Mouse (Mus musculus): ENCODE data around the gene Rps6ka2.
"Not testable (repeated sequence)": the region's sequence is repeated elsewhere in the genome, so short reads cannot be mapped to it uniquely, and the experiment has no call there.

DNA sequence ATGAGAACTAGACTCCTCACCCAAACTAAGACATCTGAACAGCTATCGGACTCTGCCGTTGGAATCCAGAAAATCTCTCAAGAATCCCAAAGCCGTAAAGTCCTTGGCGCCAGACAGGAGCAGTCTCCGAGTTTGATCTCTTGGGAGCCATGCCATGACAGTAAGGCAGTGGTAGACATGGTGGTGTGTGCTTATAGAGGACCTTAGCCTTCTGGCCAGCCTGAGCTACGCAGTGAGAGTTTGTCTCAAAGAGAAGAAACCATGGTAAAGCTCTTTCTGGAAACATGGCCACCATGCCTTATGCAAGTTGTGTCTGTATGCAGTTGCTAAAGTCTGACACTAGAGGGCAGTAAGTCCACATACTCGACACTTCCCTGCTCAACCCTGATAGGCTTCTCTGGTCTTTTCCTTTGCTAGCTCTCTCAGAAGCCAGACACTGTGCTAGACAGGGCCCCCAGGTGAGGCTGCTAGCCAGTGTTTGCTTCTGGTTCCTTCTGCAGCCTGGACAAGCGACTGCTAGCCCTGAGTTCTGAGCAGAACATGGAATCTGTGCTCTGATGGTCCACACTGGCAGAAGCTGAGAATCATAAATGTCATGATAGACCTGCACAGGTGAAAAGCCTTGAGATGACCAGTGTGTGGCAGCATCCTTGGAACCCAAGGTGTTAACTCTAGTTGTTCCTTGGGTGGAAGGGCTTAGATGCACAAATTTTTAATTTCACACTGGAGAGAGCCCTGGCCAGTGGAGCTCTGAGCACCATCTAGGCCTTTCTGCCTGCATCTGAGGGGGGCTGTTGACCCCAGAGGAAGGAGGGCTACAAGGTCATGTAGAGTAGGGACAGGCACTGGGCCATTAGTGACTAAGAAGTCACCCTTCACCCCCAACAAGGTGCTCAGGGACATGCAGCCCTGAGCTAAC lies 136.6 kb downstream of the Rps6ka2 start:
- not testable (repeated sequence) for TF ChIP-seq EP300 (IDR thresholded peaks at IDR 0.05; ENCODE audit: low read depth)
- TF ChIP-seq CTCF (IDR thresholded peaks at IDR 0.05; ENCODE audit: low read depth): peak; percentile 40; the same call in 1 of the 2 replicates

All from heart, postnatal 0 days (tissue).